Mouse (Mus musculus) heart, embryonic 10.5 days (tissue): ENCODE measurements at regions not wholly inside any gene's neighbourhood (a gene's known extent, or its start where the extent isn't known, plus 50 kb on each side); places are given as distances from the start of the nearest gene placed in this dataset.

Source experiments
- DNase-seq: peaks from one replicate; pipeline ENCODE4 v3.0.0-alpha.2; 2017; ENCODE audit warnings: low spot score
- H3K27ac ChIP-seq: fragments of 300-500 bp; sonication (generic); 2 replicates; pipeline ENCODE4 v1.5.1; 2016; ENCODE audit warnings: mild to moderate bottlenecking
- H3K27me3 ChIP-seq: fragments of 300-500 bp; sonication (generic); 2 replicates; pipeline ENCODE4 v1.6.1; 2016; ENCODE audit warnings: mild to moderate bottlenecking; ENCODE audit not compliant: poor library complexity, insufficient read depth, severe bottlenecking
- H3K36me3 ChIP-seq: fragments of 300-500 bp; sonication (generic); 2 replicates; pipeline ENCODE4 v1.6.1; 2016; ENCODE audit warnings: mild to moderate bottlenecking, moderate library complexity
- H3K4me1 ChIP-seq: fragments of 300-500 bp; sonication (generic); 2 replicates; pipeline ENCODE4 v1.6.1; 2016; ENCODE audit warnings: mild to moderate bottlenecking
- H3K4me3 ChIP-seq: fragments of 300-500 bp; sonication (generic); 2 replicates; pipeline ENCODE4 v1.5.1; 2016; ENCODE audit warnings: mild to moderate bottlenecking, moderate library complexity
- H3K9me3 ChIP-seq: fragments of 300-500 bp; sonication (generic); 2 replicates; pipeline ENCODE4 v1.6.1; 2016; ENCODE audit warnings: mild to moderate bottlenecking, moderate library complexity
- WGBS: fragments of 180-500 bp; shearing (Covaris S2); methylation state at CpG from one replicate; pipeline ENCODE4 v1.1.7; 2016; 5-methylcytosine and 5-hydroxymethylcytosine counted together

DNA sequence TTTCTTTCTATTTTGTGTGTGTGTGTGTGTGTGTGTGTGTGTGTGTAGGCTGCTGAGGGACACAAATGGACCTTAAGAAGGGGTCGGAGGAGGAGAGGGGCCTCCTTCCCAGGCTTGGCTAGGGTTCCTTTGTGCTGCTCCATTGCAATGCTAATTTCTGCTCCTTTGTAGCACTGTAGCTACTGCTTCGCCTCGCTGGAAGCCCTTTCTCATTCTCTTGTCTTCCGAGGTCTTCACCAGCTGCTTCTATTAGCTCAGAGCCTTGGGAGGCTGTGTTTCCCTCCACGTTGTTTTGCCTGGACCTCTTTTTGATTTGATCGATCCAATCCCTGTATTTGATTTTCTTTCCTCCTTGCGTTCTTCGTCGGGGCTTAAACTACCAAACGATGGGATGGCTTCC, 247.1 kb downstream of the Tmem38b start:
- H3K27ac ChIP-seq, result no peak overlapping the region
- H3K36me3 ChIP-seq, result no peaks in the 10 kb centered on the region
- H3K4me3 ChIP-seq, result no peak overlapping the region
- WGBS, result 51% methylated on average over 10 of the region's 10 CpGs
- no peaks in the 10 kb centered on the region for H3K4me1 ChIP-seq
- no peaks in the 10 kb centered on the region for H3K27me3 ChIP-seq
- DNase-seq, result no peak
- peaks cover 8% of the 10 kb centered on the region for H3K9me3 ChIP-seq

DNA sequence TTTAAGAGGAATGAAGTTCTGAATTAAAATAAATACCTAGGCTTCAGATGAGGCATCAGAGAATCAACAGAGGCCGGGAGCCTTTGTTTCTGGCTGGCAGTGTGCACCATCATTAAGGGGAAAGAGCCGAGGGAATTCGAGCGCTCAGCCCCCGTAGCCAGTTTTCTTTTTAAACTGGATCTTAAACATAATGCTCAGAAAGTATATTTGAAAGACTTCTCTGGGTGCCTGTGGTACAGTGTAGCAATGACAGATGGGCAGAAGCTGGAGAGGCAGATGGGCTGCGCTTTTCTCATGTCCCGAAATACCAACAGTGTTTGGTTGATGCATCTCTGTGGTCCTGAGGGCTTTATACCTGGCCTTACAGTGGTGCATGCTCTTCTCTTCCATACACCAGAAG, 247.6 kb downstream of the Tmem38b start:
- H3K36me3 ChIP-seq, result no peaks in the 10 kb centered on the region
- peaks cover 8% of the 10 kb centered on the region for H3K9me3 ChIP-seq
- H3K27ac ChIP-seq, result no peak overlapping the region
- no peaks in the 10 kb centered on the region for H3K27me3 ChIP-seq
- DNase-seq, result no peak
- no peaks in the 10 kb centered on the region for H3K4me1 ChIP-seq
- WGBS, result 85% methylated on average over 7 of the region's 7 CpGs
- H3K4me3 ChIP-seq, result no peak overlapping the region

DNA sequence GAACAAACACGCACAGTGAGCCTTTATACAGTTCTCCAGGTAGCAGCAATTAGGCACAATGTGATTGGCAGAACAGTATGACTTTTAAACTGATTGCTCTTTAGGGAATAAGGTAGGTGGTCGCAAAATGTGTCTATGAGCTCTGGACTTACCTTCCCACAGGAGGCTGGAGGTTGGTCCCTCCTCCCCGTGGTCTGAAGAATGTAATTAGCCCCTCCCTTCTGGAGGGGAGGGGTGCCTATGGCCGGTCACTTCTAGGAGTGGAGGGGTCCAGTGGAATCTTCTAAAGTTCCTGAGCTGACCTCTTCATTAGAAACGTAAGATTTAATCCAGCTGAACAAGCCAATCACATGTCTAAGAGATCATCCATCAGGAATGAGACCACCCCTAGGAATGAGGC, 248.4 kb downstream of the Tmem38b start:
- DNase-seq, result no peak
- peaks cover 8% of the 10 kb centered on the region for H3K9me3 ChIP-seq
- H3K27ac ChIP-seq, result no peak overlapping the region
- H3K27me3 ChIP-seq, result no peaks in the 10 kb centered on the region
- 61% methylated on average over 5 of the region's 5 CpGs for WGBS
- H3K4me3 ChIP-seq, result no peak overlapping the region
- no peaks in the 10 kb centered on the region for H3K36me3 ChIP-seq
- H3K4me1 ChIP-seq, result no peaks in the 10 kb centered on the region

DNA sequence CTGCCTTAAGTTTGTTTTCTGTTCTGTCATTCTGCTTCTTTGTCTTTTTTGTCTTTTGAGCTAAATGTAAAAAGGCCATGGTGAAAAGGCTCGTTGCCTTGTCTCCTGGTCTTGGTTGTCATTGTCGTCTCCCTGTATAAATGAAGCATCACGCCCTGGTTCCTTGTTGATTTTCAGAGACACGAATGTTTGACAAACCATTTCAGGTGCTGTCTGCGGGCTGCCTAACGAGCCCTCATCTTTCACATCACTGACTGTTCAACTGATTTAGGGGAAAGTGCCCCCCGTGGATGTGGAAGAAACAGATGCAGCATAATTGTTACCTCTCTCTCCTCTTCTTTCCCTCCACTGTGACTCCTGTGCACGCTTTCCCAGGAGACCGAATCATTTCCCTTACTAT, 254.7 kb downstream of the Tmem38b start:
- DNase-seq, result no peak
- Histone ChIP-seq H3K4me1 (no peaks in the 10 kb centered on the region), H3K27me3 (no peaks in the 10 kb centered on the region), H3K9me3 (no peaks in the 10 kb centered on the region), H3K4me3 (no peak overlapping the region), H3K36me3 (no peaks in the 10 kb centered on the region), H3K27ac (no peak overlapping the region)
- WGBS, result 81% methylated on average over 9 of the region's 9 CpGs

DNA sequence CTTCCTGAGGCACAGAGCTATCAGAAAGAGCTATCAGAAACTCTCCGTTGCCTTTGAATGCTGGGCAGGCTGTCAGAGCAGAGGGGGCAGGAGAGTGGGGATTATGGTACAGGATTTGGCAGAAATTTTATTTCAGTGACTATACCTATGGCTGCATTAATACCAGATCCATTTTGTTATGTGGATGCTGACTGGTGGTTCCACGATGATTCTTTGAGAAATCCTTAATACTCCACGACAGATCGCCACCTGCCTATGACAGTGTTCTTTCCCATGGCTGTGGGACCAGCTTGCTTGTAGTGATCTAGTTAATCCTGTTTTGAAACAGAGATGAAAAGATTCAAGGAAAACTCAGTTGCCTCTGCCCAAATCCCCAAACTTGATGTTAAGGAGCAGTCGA, 255.6 kb downstream of the Tmem38b start:
- Histone ChIP-seq H3K4me3 (no peak overlapping the region), H3K4me1 (no peaks in the 10 kb centered on the region), H3K36me3 (no peaks in the 10 kb centered on the region), H3K27me3 (no peaks in the 10 kb centered on the region), H3K9me3 (no peaks in the 10 kb centered on the region), H3K27ac (no peak overlapping the region)
- WGBS, result 81% methylated on average over 5 of the region's 5 CpGs
- no peak for DNase-seq

DNA sequence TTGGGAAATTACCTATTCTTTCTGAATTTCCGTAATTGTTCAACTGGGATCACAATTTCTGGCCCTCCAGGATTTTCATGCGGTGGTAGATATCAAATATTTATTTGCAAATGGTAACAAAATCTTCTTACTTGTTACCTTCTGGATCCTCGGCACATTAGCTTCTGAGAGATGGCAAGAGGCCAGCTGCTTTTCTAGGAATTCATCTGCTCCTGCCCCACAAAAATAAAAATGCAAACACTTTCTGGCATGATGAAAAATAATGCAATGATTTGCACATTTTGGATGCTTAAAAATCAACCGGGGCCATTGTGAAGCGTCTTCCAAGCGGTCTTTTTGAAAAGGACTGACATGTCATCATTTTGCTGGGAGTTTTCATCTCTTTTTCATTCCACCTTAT, 258.9 kb downstream of the Tmem38b start:
- no peak overlapping the region for H3K27ac ChIP-seq
- no peak overlapping the region for H3K4me3 ChIP-seq
- 88% methylated on average over 6 of the region's 6 CpGs for WGBS
- no peaks in the 10 kb centered on the region for H3K36me3 ChIP-seq
- no peaks in the 10 kb centered on the region for H3K9me3 ChIP-seq
- H3K27me3 ChIP-seq, result no peaks in the 10 kb centered on the region
- DNase-seq, result no peak
- no peaks in the 10 kb centered on the region for H3K4me1 ChIP-seq

DNA sequence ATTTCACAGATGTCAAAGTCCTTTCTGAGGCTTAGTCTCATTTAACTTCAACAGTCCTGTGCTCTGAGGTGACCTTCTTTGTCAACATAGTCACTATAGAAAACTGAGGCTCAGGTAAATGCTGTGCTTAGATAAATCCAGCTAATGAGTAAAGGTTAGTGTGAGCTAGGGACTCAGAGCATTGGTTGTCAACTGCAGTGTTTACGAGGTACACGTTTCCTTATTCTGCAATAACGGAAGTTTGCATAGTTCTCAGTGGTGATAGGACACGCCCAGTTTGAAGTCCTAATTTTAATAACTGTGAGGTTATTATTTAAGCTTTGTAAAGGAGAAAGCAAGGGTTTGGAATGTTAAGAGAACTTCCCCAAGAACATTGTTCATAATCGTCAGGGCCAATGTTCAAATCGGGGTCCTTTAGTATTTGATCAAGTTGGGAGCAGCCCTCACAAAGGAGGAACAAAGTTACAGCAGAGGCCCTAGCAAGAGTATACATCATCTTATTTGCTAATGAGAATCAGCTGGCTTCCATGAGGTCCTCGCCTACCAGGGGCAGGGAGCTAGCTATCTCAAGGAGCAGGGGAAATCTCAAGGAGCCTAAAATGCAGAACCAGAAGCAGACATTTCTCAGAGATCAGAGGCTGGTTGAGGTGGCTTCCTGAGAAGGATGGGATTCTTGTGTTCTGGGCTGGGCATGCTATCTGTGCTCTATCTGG, 268.6 kb downstream of the Tmem38b start:
- 82% methylated on average over 7 of the region's 7 CpGs for WGBS
- Histone ChIP-seq H3K4me1 (0 out of 2 replicates have a peak, but pooled peaks cover 5% of the 10 kb centered on the region), H3K4me3 (no peak overlapping the region), H3K27ac (no peak overlapping the region), H3K9me3 (no peaks in the 10 kb centered on the region), H3K36me3 (no peaks in the 10 kb centered on the region), H3K27me3 (no peaks in the 10 kb centered on the region)
- no peak for DNase-seq

DNA sequence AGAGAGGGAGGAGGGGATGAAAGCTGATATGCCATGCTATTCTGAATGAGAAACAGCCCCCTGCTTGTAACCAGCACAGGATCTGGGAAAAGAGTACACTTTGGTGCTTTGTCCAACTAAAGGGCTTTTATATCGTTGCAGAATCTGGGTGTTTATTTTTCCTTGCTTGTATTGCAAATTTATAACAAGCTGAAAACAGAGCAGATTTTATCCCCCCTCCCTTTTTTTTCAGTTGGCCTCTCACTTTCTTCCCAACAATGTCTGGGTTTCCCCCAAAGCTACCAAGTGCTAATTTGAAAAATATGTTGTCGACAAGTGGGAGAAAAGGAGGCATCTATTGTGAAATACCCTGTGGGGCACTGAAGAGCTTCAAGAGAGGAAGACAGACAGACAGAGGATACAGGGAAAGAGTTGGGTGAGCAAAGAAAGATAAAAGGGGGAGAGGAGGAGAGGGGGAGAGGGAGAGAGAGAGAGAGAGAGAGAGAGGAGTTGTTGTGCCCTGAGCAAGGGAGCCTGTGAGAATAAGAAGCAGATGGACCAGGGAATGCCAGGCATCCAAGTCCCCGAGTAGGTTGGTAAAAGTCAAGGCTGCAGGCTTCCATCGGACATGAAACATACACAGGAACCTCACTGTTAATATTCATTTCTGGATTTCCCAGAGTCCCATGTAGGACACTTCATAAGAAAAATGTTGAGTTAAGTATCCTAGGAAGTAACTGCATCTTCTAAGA, 269.5 kb downstream of the Tmem38b start:
- H3K36me3 ChIP-seq, result no peaks in the 10 kb centered on the region
- no peaks in the 10 kb centered on the region for H3K27me3 ChIP-seq
- WGBS, result 54% methylated on average over 4 of the region's 4 CpGs
- 0 out of 2 replicates have a peak, but pooled peaks cover 5% of the 10 kb centered on the region for H3K4me1 ChIP-seq
- H3K4me3 ChIP-seq, result no peak overlapping the region
- DNase-seq, result no peak
- H3K27ac ChIP-seq, result no peak overlapping the region
- no peaks in the 10 kb centered on the region for H3K9me3 ChIP-seq

DNA sequence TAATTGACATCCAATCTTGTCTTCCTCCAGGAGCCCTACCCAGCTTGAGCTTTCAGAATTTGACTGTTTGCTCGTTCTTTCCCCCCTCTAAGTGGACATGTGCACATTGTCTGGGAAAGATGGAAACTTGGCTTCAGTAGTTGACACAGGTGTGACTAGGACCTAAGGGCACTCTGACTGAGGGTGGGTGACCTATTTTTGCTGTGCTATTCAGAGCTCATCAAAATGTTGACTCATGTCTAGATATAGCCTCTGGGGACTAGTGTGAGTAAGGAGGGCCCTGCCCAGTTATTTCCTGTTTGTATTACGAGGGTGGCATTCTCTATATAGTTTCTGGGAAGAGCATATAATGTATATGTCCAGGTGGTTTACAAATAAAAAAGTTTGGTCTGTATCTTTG, 271.7 kb downstream of the Tmem38b start:
- no peak overlapping the region for H3K27ac ChIP-seq
- H3K4me3 ChIP-seq, result no peak overlapping the region
- DNase-seq, result no peak
- H3K4me1 ChIP-seq, result 0 out of 2 replicates have a peak, but pooled peaks cover 5% of the 10 kb centered on the region
- H3K36me3 ChIP-seq, result no peaks in the 10 kb centered on the region
- 75% methylated on average over 2 of the region's 2 CpGs for WGBS
- H3K9me3 ChIP-seq, result no peaks in the 10 kb centered on the region
- H3K27me3 ChIP-seq, result no peaks in the 10 kb centered on the region

DNA sequence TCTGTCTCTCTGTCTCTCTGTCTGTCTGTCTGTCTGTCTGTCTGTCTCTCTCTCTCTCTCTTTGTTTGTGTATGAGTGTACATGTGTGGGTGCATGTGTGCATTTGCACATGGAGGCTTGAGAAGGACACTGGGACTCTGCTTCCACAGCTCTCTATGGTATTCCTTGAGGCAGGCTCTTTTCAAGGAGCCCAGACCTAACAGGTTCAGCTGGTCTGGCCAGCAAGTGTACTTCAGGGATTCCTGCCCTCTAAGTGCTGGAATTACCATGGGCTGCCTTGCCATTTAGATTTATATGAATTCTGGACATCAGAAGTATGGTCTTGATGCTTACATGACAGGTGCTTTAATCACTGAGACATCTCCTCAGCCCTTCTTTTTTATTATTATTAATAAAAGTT, 274.4 kb downstream of the Tmem38b start:
- Histone ChIP-seq H3K9me3 (no peaks in the 10 kb centered on the region), H3K36me3 (no peaks in the 10 kb centered on the region), H3K27ac (no peak overlapping the region), H3K27me3 (no peaks in the 10 kb centered on the region), H3K4me3 (no peak overlapping the region), H3K4me1 (no peaks in the 10 kb centered on the region)
- DNase-seq, result no peak

DNA sequence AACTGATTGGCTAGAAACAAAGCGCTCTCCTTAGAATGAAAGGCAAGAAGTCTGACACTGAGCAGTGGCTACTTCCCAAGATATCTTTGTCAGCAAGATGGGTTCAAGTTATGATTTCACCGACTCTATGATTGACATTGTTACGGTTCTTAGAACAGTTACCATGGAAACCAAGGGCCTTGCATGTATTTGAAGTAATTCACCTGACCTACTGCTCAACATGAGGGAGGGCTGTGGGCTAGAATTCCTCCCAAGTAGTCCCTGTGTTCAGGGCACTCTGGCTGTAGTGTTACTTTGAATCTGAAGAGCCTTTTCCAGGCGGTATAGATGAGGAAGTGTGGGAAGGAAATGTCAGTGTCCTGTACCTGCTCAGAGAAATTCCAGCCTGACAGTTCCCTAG, 281.1 kb downstream of the Tmem38b start:
- DNase-seq, result no peak
- no peaks in the 10 kb centered on the region for H3K9me3 ChIP-seq
- H3K4me3 ChIP-seq, result no peak overlapping the region
- WGBS, result 80% methylated on average over 4 of the region's 4 CpGs
- no peaks in the 10 kb centered on the region for H3K27me3 ChIP-seq
- no peaks in the 10 kb centered on the region for H3K36me3 ChIP-seq
- no peaks in the 10 kb centered on the region for H3K4me1 ChIP-seq
- H3K27ac ChIP-seq, result no peak overlapping the region

DNA sequence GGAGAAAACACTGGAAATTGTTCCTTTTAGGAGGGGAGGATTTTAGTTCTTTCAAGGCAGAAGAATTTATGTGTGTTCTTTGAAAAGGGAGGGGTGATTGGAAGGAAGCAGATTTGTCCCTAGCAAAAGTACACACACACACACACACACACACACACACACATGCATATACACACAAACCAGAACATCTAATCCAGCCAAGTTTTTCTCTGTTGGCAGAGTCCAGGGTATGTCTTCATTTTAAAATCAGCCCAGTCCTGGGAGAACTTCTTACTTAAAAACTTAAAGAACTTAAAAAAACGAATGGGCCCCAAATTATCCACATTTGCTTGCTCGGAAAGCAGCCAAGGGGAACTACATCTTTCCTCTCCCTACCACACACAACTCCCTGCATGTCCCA, 290.5 kb downstream of the Tmem38b start:
- Histone ChIP-seq H3K4me3 (no peak overlapping the region), H3K27ac (no peak overlapping the region), H3K36me3 (no peaks in the 10 kb centered on the region), H3K4me1 (no peaks in the 10 kb centered on the region), H3K9me3 (no peaks in the 10 kb centered on the region), H3K27me3 (no peaks in the 10 kb centered on the region)
- DNase-seq, result no peak
- 70% methylated on average over 2 of the region's 2 CpGs for WGBS

DNA sequence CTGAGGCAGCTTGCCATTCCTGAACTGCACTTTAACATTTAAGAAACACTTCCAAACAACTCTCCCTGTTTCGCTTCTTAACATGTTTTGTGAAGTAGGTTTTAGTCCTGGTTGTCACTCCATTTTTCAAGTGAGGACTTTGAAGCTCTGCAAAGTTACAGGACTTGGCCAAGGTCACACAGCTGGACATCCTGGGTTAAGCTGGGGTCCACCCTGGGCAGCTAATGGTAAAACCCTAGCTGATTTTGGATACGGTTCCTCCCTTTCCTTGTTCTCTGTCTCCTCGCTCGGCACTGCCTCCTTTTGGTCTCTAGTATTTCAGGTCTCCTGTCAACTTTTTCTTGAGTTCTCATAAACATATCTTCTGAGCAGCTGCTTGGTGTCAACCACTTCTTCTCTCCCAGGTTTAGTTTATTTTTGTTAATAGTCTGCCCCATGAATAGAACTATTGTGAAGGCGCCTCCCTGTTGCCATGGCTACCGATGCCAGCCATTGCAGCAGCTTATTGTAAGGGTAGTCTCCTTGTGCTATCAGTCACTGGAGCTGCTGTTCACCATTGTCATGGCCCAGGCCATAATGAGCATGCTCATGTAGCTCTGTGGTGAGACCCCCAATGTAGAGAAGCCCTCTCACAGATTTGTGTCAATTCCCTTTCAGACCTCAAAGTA, 292.5 kb downstream of the Tmem38b start:
- Histone ChIP-seq H3K36me3 (no peaks in the 10 kb centered on the region), H3K27ac (no peak overlapping the region), H3K27me3 (no peaks in the 10 kb centered on the region), H3K9me3 (no peaks in the 10 kb centered on the region), H3K4me1 (no peaks in the 10 kb centered on the region), H3K4me3 (no peak overlapping the region)
- no peak for DNase-seq
- 87% methylated on average over 6 of the region's 6 CpGs for WGBS
